In the genomic region with DNA sequence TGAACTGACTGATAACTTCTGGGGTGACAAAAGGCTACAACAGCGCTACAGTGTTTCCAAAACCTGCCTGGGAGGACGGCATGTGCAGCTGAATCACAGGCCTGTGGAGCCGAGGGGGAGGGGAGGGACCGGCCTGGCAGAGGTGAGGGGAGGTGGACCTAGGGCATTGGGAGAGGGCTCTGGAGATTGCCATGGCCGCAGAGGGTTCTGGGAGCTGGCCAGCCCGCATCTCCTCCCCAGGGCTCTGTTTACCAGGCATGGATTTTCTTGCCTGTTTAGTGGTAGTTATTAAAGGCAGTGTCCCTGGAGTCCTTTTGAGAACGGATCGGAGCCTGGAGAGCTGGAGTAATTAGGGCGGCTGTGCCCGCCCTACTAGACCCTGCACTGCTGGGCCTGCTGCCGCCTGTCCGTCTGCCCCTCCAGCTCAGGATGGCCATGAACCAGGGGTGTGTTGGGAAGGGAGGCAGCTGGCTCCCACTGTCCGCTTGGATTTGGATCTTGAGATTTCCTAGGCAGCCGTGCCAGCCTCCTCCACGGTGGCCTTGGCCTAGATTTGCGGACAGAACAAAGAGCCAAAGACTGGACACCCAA, we compare ENCODE assay signal across 7 mouse cellular contexts. TPM values are rescaled to one million over a fixed set of nuclear protein-coding genes. Genes with fewer than 3 reads are reported as not detected.
DNase-seq lines count a peak whose midpoint lies in the region; ATAC-seq and TF ChIP-seq lines count a peak whose summit lies in the region.

No protein-coding gene starts in this region.

- 35% methylated on average over 16 of the region's 16 CpGs for WGBS in midbrain, embryonic 13.5 days
- 57% methylated on average over 16 of the region's 16 CpGs for WGBS in midbrain, embryonic 11.5 days
- WGBS in cerebellum, adult 2 months = 6% methylated on average over 16 of the region's 16 CpGs
- WGBS in hindbrain, embryonic 13.5 days = 39% methylated on average over 16 of the region's 16 CpGs

- no peak overlapping the region for H3K9ac ChIP-seq in midbrain, embryonic 13.5 days (replicated peaks)
- no peak overlapping the region for H3K9ac ChIP-seq in midbrain, embryonic 11.5 days (ENCODE audit: low read length)
- H3K9ac ChIP-seq in hindbrain, embryonic 13.5 days = peak overlapping the region; percentile 56

- peaks cover 36% of the 10 kb centered on the region for H3K27me3 ChIP-seq in midbrain, embryonic 13.5 days
- peaks cover 26% of the 10 kb centered on the region for H3K27me3 ChIP-seq in midbrain, embryonic 11.5 days (ENCODE audit: control insufficient read depth, insufficient read depth, low read length)
- H3K27me3 ChIP-seq in cerebellum, adult 2 months (ENCODE audit: control insufficient read depth, insufficient read depth, low read length) = no peaks in the 10 kb centered on the region
- H3K27me3 ChIP-seq in hindbrain, embryonic 13.5 days = peaks cover 60% of the 10 kb centered on the region

- ATAC-seq in midbrain, embryonic 13.5 days = 0 out of 2 replicates have a peak, but pooled peaks have one; percentile 40
- no peak for ATAC-seq in midbrain, embryonic 11.5 days (ENCODE audit: low FRiP score)
- no peak for ATAC-seq in hindbrain, embryonic 13.5 days (ENCODE audit: low FRiP score)
- no peak for ATAC-seq in CD4-positive, CD25-positive, alpha-beta regulatory T cell, adult 4 months

- no peak for DNase-seq in midbrain, embryonic 11.5 days (ENCODE audit: low spot score, missing footprints)
- peak; percentile 70 to 72 for DNase-seq in cerebellum, adult 2 months
- DNase-seq in right cerebral cortex, postnatal 36 days (ENCODE audit: low spot score in 2 of 2) = peak; percentile 32 to 43
- no peak for DNase-seq in gastrocnemius, postnatal 10 days

- peak overlapping the region; percentile 44 for H3K27ac ChIP-seq in midbrain, embryonic 13.5 days
- H3K27ac ChIP-seq in midbrain, embryonic 11.5 days (ENCODE audit: low read depth, low read length) = no peak overlapping the region
- peak overlapping the region; percentile 24 for H3K27ac ChIP-seq in cerebellum, adult 2 months (ENCODE audit: insufficient read depth, low read length)
- H3K27ac ChIP-seq in hindbrain, embryonic 13.5 days = peak overlapping the region; percentile 44

- no peak overlapping the region for H3K4me2 ChIP-seq in midbrain, embryonic 13.5 days (replicated peaks)
- H3K4me2 ChIP-seq in midbrain, embryonic 11.5 days = no peak overlapping the region
- H3K4me2 ChIP-seq in hindbrain, embryonic 13.5 days = no peak overlapping the region

- H3K4me1 ChIP-seq in midbrain, embryonic 13.5 days (replicated peaks) = peaks cover 52% of the 10 kb centered on the region
- H3K4me1 ChIP-seq in midbrain, embryonic 11.5 days (ENCODE audit: control insufficient read depth, insufficient read depth, low read length) = peaks cover 4% of the 10 kb centered on the region; the same call in 1 of the 2 replicates
- peaks cover 76% of the 10 kb centered on the region for H3K4me1 ChIP-seq in cerebellum, adult 2 months (ENCODE audit: control insufficient read depth, insufficient read depth, low read length)
- peaks cover 77% of the 10 kb centered on the region for H3K4me1 ChIP-seq in hindbrain, embryonic 13.5 days (replicated peaks)

- TF ChIP-seq CTCF in cerebellum, adult 2 months (IDR thresholded peaks at IDR 0.05; ENCODE audit: borderline replicate concordance, insufficient read depth, low read depth, low read length) = no peak

- H3K36me3 ChIP-seq in midbrain, embryonic 13.5 days = peaks cover 8% of the 10 kb centered on the region
- no peaks in the 10 kb centered on the region for H3K36me3 ChIP-seq in midbrain, embryonic 11.5 days (ENCODE audit: control insufficient read depth, insufficient read depth, low read length)
- H3K36me3 ChIP-seq in hindbrain, embryonic 13.5 days = peaks cover 11% of the 10 kb centered on the region

- H3K9me3 ChIP-seq in midbrain, embryonic 13.5 days = no peaks in the 10 kb centered on the region
- H3K9me3 ChIP-seq in midbrain, embryonic 11.5 days (ENCODE audit: control insufficient read depth, low read length) = no peaks in the 10 kb centered on the region
- no peaks in the 10 kb centered on the region for H3K9me3 ChIP-seq in hindbrain, embryonic 13.5 days

- no peak overlapping the region for H3K4me3 ChIP-seq in midbrain, embryonic 13.5 days (replicated peaks)
- no peak overlapping the region for H3K4me3 ChIP-seq in midbrain, embryonic 11.5 days (ENCODE audit: low read depth, low read length)
- no peak overlapping the region for H3K4me3 ChIP-seq in cerebellum, adult 2 months (replicated peaks; ENCODE audit: insufficient read depth, low read depth, low read length)
- no peak overlapping the region for H3K4me3 ChIP-seq in hindbrain, embryonic 13.5 days

- TF ChIP-seq POLR2A in cerebellum, adult 2 months (IDR thresholded peaks at IDR 0.05; ENCODE audit: borderline replicate concordance, insufficient read depth, low read length) = no peak

RNA-seq across cellular contexts. Expression of a gene that starts 12.8 kb away (rescaled TPM):
- 25.1 and 34.2 TPM in 2 replicates for polyA plus RNA-seq in midbrain, embryonic 13.5 days (2015; fragmentation: Nextera tagmentation; extraction: Ambion mirVana)
- 5.1 and 5.2 TPM in 2 replicates for polyA plus RNA-seq in midbrain, embryonic 11.5 days (2014; fragmentation: Nextera tagmentation; extraction: Ambion mirVana)
- polyA plus RNA-seq in cerebellum, adult 2 months (2012; rRNA removed) = 123 and 127 TPM in 2 replicates
- polyA plus RNA-seq in hindbrain, embryonic 13.5 days (2015; fragmentation: Nextera tagmentation; extraction: Ambion mirVana) = 34.5 and 34.8 TPM in 2 replicates
- 1 to 10 TPM; 1.2 to 1.4 TPM for total RNA-seq in gastrocnemius, postnatal 10 days (2021)
- 10 to 100 TPM; 33.4 to 47.7 TPM for polyA plus RNA-seq in CD4-positive, CD25-positive, alpha-beta regulatory T cell, adult 4 months (2017; shearing (Covaris generic))

RNA-seq across cellular contexts. Expression of a gene that starts 50.3 kb away (rescaled TPM):
- polyA plus RNA-seq in midbrain, embryonic 13.5 days (2015; fragmentation: Nextera tagmentation; extraction: Ambion mirVana) = 0.15 TPM in 1 of 2 replicates, not detected in the other
- 0.14 TPM in 1 of 2 replicates, not detected in the other for polyA plus RNA-seq in midbrain, embryonic 11.5 days (2014; fragmentation: Nextera tagmentation; extraction: Ambion mirVana)
- polyA plus RNA-seq in cerebellum, adult 2 months (2012; rRNA removed) = 24.7 and 30.5 TPM in 2 replicates
- polyA plus RNA-seq in hindbrain, embryonic 13.5 days (2015; fragmentation: Nextera tagmentation; extraction: Ambion mirVana) = 0.14 TPM in 2 replicates
- total RNA-seq in gastrocnemius, postnatal 10 days (2021) = under 1 TPM in 1 of 2 experiments, not detected in 1; 0.23 TPM
- 10 to 100 TPM in 1 of 2 experiments, 1 to 10 TPM in 1; 7.2 to 15.4 TPM for polyA plus RNA-seq in CD4-positive, CD25-positive, alpha-beta regulatory T cell, adult 4 months (2017; shearing (Covaris generic))

RNA-seq across cellular contexts. Expression of a gene that starts 50.8 kb away (rescaled TPM):
- polyA plus RNA-seq in midbrain, embryonic 13.5 days (2015; fragmentation: Nextera tagmentation; extraction: Ambion mirVana) = 0.07 and 0.17 TPM in 2 replicates
- polyA plus RNA-seq in midbrain, embryonic 11.5 days (2014; fragmentation: Nextera tagmentation; extraction: Ambion mirVana) = 0.05 and 0.33 TPM in 2 replicates
- 0.41 and 0.80 TPM in 2 replicates for polyA plus RNA-seq in cerebellum, adult 2 months (2012; rRNA removed)
- 0.14 and 0.25 TPM in 2 replicates for polyA plus RNA-seq in hindbrain, embryonic 13.5 days (2015; fragmentation: Nextera tagmentation; extraction: Ambion mirVana)
- total RNA-seq in gastrocnemius, postnatal 10 days (2021) = under 1 TPM in 1 of 2 experiments, not detected in 1; 0.09 TPM
- 1 to 10 TPM; 1.6 to 3.6 TPM for polyA plus RNA-seq in CD4-positive, CD25-positive, alpha-beta regulatory T cell, adult 4 months (2017; shearing (Covaris generic))

Comparison
In these comparisons a context has a peak if more than half of its experiments do, and no peak if none do; other contexts are left out.
1. DNase-seq: peak in cerebellum, adult 2 months (2 of 2) and right cerebral cortex, postnatal 36 days (2 of 2); none in midbrain, embryonic 11.5 days (single experiment) and gastrocnemius, postnatal 10 days (single experiment).